Mouse (Mus musculus): Measurements from ENCODE around the gene Polg2.

The Polg2 gene

DNA sequence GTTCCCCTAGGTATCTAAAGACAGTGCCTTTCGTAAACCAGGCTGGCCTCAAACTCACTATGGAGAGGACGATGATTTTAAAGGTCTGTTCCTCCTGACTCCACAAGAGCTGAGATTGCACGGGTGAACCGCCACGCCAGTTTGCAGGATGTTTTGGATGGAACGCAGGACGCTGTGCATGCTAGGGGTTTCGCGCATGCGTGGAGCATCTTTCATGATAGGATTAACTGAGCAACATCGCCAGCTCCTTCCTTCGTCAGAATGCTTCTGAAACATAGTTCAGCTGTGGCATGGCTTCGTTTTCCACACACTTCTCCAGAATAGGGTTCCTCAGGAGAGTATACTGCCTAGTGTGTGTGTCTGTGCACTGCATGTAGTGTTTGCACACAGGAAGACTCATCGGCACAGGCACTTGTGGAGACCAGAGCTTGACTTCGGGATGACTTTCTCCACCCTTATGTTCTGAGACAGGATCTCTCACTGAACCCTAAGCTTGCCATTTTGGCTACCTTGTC, 55.7 kb downstream of the Polg2 start:
- DNase-seq, result peak; percentile 34

DNA sequence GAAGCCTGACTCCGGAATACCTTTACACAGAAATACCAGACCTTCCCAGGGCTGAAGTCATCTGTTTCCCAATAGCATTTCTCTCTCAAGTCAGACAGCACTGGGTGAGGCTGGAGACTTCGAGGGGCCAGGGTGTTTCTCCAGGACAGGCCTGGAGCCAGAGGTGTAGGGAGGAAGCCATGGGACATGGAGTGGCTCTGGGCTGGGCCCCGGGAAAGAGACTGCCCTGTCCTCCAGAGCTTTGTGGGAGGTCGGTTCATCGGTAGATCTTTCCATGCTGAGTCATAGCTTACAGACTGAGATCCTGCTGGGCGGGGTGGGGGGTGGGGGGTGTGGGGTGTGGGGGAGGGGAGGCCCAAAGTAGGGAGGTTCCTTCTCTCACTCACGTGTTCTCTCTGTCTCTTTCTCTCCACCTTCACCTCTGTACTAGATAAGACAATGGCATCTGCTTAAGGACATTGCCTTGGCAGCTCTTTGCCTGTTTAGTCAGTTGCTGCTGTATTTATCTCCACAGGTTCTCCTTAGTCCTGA, 56.4 kb downstream of the Polg2 start:
- peak; percentile 70 for DNase-seq

DNA sequence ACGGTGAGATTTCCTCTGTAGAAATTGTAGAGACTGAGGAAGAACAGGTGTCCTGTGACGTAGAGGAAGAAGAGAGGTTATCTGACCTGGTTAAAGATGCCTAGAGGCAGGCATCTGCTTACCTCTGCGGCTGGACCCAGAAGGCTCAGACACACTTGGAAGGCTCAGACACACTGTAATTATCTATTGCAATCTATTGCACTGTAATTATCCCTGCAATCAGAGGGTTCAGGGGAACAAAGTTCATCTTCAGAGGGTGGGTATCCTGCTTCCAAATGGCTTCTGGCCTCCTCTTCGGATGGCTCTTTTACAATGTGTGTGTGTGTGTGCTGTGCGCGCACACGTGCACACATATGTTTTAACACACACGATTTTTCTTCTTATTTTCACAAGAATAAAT, 59.0 kb downstream of the Polg2 start:
- DNase-seq, result no peak

Measured in liver (tissue).